Mouse (Mus musculus): ENCODE measurements around the gene Fabp1. TPM values are rescaled to one million over a fixed set of nuclear protein-coding genes. Genes with fewer than 3 reads are reported as not detected.

Gene Fabp1
- polyA plus RNA-seq, 1 experiment = not detected

DNA sequence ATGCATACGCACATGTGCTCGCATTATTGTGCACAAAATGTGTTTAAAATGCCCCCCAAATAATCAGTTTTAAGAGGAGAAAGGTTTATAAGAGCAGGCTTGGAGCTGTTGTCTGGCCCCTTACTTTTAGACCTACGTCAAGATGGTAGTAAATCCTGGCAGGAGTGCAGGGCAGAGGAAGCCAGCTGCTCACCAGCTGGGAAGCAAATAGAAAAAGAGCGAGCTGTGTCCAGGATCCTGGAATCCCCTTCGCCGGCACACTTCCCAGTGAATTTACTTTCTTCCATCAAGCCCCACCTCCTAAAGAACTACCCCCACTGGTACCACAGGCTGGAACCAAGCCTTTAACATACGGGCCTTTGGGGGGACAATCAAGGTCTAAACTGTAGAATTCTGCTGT is 41.2 kb downstream of the Fabp1 start:
- no peak for TF ChIP-seq GATA1 (IDR thresholded peaks at IDR 0.05; ENCODE audit: low read length)

DNA sequence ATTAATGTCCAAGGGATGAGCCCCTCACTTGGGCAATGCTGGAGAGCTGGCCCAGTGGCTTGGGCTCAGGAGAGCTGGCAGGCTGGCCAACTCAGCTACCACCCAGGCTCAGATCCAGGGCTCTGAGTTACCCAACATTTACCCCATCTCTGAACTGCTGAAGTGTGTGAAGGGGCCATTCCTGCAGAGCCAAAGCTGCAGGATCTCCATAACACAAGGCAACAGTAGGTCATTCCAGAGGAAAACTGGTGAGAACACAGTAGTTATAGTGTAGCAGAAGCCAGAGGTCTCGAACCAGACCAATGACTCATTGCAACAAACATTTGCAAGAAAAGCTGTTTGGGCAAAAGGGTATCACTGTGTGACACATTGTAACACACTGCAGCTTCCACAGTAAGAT is 43.2 kb downstream of the Fabp1 start:
- TF ChIP-seq GATA1 (IDR thresholded peaks at IDR 0.05; ENCODE audit: low read length) = no peak

DNA sequence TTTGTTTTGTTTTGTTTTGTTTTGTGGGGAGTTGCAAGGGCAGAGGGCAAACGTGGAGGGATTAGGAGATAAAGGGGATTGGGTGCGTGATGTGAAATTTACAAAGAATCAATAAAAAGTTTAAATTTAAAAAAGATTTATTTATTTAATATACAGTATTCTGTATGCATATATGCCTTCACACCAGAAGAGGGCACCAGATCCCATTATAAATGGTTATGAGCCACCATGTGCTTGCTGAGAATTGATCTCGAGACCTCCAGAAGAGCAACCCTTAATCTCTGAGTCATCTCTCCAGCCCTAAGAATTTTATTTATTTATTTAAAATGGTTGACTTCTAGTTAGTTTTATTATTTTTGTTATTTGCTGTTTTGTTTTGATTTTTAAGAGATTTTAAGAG is 43.6 kb downstream of the Fabp1 start:
- TF ChIP-seq GATA1 (IDR thresholded peaks at IDR 0.05; ENCODE audit: low read length) = no peak

DNA sequence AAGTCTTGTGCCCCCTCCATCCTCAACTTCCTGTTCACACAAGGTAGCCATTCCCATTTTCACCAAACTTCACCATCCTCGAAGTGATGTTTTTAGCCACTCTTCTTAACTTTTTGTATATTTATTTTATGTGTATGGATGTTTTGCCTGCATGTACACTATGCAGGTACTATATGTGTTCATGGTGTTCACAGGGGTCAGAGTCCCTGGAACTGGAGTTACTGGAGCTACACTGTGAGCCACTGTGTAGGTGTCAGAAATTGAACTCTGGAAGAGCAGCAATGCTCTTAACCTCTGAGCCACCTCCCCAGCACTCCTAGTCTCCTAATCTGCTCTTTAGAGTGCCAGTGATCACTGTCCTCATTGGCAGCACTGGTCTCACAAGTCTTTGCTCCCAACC is 48.8 kb downstream of the Fabp1 start:
- TF ChIP-seq GATA1 (IDR thresholded peaks at IDR 0.05; ENCODE audit: low read length) = no peak

DNA sequence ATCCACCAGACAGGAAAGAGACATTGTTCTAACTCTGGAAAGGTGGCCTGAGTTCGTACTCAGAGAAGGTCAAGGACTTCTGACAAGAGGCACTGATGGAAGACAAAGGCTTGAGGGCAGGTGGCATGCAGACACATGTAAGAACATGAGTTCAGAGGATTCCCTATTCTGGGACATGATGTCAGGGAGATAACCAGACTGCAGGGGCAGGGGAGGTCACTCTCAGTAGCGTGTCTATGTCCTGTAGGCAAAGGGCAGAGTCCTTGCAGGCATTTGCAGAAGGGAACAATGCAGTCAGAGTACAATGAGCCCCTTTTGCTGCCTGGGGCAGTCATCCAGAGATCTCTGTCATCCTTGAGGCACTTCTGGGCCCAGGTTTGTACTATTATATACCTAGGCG is 50.0 kb downstream of the Fabp1 start:
- TF ChIP-seq GATA1 (IDR thresholded peaks at IDR 0.05; ENCODE audit: low read length) = no peak

DNA sequence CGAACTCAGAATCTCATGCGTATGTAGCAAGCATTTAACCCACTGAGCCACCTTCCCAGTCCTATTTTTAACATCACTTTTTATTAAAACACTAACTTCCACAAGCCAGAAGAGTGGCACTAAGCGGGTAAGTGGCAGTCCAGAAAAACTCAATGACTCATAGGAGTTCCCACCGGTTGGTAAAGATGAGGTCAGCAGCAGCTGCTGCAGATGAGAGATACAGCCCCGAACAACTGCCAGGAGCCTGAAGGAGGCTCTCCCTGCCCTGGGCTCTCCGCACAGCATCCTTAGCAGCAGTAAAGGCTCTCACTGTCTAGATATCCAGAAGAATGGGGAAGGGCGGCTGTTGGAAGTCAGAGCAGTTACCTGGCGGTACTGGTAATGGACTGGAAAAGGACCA is 51.3 kb downstream of the Fabp1 start:
- no peak for TF ChIP-seq GATA1 (IDR thresholded peaks at IDR 0.05; ENCODE audit: low read length)

DNA sequence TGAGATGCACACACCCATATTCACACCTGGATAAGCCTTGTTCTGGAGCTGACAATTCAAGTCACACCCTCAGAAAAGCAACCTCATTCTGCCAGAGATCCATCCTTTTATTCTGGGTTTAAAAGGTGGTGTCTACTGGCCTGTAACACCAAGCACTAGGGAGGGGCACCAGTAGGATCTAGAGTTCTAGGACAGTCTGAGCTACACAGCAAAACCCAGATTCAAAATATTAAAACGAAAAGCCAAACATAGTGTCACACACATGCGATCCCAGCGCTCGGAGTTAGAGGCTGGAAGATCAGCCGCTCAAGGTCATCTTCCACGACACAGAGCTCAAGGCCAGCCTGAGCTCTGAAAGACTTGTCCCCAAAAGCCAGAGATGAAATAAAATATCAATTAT is 54.8 kb downstream of the Fabp1 start:
- no peak for TF ChIP-seq GATA1 (IDR thresholded peaks at IDR 0.05; ENCODE audit: low read length)

Other genes starting within 250 kb of the Fabp1 start
- not detected in 2 replicates for gene Foxi3, start 243.3 kb upstream of the Fabp1 start, polyA plus RNA-seq (2012)
- not detected in 2 replicates for gene Thnsl2, start 55.4 kb upstream of the Fabp1 start, polyA plus RNA-seq (2012)
- 68.0 and 86.9 TPM in 2 replicates for gene Krcc1, start 71.8 kb downstream of the Fabp1 start, polyA plus RNA-seq (2012)
- 0.04 TPM in 1 of 2 replicates, not detected in the other for gene Smyd1, start 122.4 kb downstream of the Fabp1 start, polyA plus RNA-seq (2012)
- not detected in 2 replicates for gene Cd8b1, start 123.0 kb downstream of the Fabp1 start, polyA plus RNA-seq (2012)
- not detected in 2 replicates for gene Cd8a, start 173.6 kb downstream of the Fabp1 start, polyA plus RNA-seq (2012)
- 7.1 and 9.0 TPM in 2 replicates for gene Rmnd5a, start 240.8 kb downstream of the Fabp1 start, polyA plus RNA-seq (2012)